8 mouse cellular contexts compared by ENCODE assay signal in the genomic region with DNA sequence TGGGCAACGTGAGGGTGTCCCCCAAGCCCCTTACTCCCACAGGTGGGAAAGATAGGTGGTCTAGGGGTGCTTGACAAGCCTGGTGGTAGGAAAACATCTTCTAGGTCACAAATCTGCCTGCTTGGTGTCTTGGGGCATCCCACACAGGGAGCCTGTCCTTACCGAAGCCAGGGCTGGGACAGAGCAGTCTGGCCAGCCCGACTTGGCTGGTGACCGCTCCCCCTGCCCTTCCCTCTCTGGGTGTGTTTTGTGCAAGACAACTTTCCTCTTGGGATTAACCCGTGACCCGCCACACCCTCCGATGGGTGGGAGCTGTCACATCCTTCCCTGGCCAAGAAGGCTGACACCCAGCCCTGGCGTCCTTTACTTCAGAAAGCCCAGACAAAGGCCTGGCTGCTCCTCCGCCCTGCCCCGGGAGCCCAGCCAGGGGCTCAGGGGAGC. TPM values are rescaled to one million over a fixed set of nuclear protein-coding genes. Genes with fewer than 3 reads are reported as not detected.
DNase-seq lines count a peak whose midpoint lies in the region; ATAC-seq and TF ChIP-seq lines count a peak whose summit lies in the region.

No protein-coding gene starts in this region.

- H3K9ac ChIP-seq in forebrain, embryonic 16.5 days (replicated peaks; ENCODE audit: low read depth, low read length): peak overlapping the region; percentile 99
- H3K9ac ChIP-seq in hindbrain, embryonic 12.5 days: peak overlapping the region; percentile 98
- peak overlapping the region; percentile 94 for H3K9ac ChIP-seq in limb, embryonic 15.5 days
- H3K9ac ChIP-seq in neural tube, embryonic 13.5 days: peak overlapping the region; percentile 98

- H3K4me1 ChIP-seq in E14TG2a.4 (replicated peaks; ENCODE audit: low read depth, low read length): peaks cover 59% of the 10 kb centered on the region
- peaks cover 32% of the 10 kb centered on the region for H3K4me1 ChIP-seq in forebrain, embryonic 16.5 days (replicated peaks; ENCODE audit: control insufficient read depth, insufficient read depth, low read length)
- peaks cover 38% of the 10 kb centered on the region for H3K4me1 ChIP-seq in hindbrain, embryonic 12.5 days
- peaks cover 31% of the 10 kb centered on the region for H3K4me1 ChIP-seq in limb, embryonic 15.5 days
- peaks cover 46% of the 10 kb centered on the region for H3K4me1 ChIP-seq in neural tube, embryonic 13.5 days (replicated peaks)

- H3K27me3 ChIP-seq in E14TG2a.4 (ENCODE audit: insufficient read depth, low read length): peaks cover 29% of the 10 kb centered on the region
- H3K27me3 ChIP-seq in forebrain, embryonic 16.5 days (replicated peaks; ENCODE audit: control insufficient read depth, insufficient read depth, low read length): no peaks in the 10 kb centered on the region
- no peaks in the 10 kb centered on the region for H3K27me3 ChIP-seq in hindbrain, embryonic 12.5 days
- H3K27me3 ChIP-seq in limb, embryonic 15.5 days: no peaks in the 10 kb centered on the region
- no peaks in the 10 kb centered on the region for H3K27me3 ChIP-seq in neural tube, embryonic 13.5 days

- peak overlapping the region; percentile 91 for H3K4me3 ChIP-seq in E14TG2a.4 (replicated peaks; ENCODE audit: low read length)
- peak overlapping the region; percentile 94 for H3K4me3 ChIP-seq in forebrain, embryonic 16.5 days (replicated peaks; ENCODE audit: low read length)
- peak overlapping the region; percentile 95 for H3K4me3 ChIP-seq in hindbrain, embryonic 12.5 days
- peak overlapping the region; percentile 96 for H3K4me3 ChIP-seq in limb, embryonic 15.5 days
- peak overlapping the region; percentile 97 for H3K4me3 ChIP-seq in neural tube, embryonic 13.5 days

- WGBS in forebrain, embryonic 16.5 days: 2% methylated on average over 10 of the region's 10 CpGs
- WGBS in hindbrain, embryonic 12.5 days: 4% methylated on average over 10 of the region's 10 CpGs
- WGBS in limb, embryonic 15.5 days: 10% methylated on average over 10 of the region's 10 CpGs
- WGBS in neural tube, embryonic 13.5 days: 4% methylated on average over 10 of the region's 10 CpGs

- DNase-seq in adrenal gland, postnatal 25 days: peak; percentile 69
- DNase-seq in c-Kit-positive CD71-positive TER-119-positive erythroid progenitor cells, embryonic 14.5 days (ENCODE audit: low spot score): no peak

- H3K4me2 ChIP-seq in forebrain, embryonic 16.5 days (ENCODE audit: low read length): peak overlapping the region; percentile 96
- peak overlapping the region; percentile 90 for H3K4me2 ChIP-seq in hindbrain, embryonic 12.5 days (replicated peaks)
- peak overlapping the region; percentile 89 for H3K4me2 ChIP-seq in limb, embryonic 15.5 days
- H3K4me2 ChIP-seq in neural tube, embryonic 13.5 days: peak overlapping the region; percentile 87

- peak overlapping the region; percentile 89 for H3K27ac ChIP-seq in forebrain, embryonic 16.5 days (ENCODE audit: low read length)
- peak overlapping the region; percentile 94 for H3K27ac ChIP-seq in hindbrain, embryonic 12.5 days
- H3K27ac ChIP-seq in limb, embryonic 15.5 days: peak overlapping the region; percentile 88
- H3K27ac ChIP-seq in neural tube, embryonic 13.5 days (replicated peaks): peak overlapping the region; percentile 93

- H3K36me3 ChIP-seq in E14TG2a.4 (ENCODE audit: insufficient read depth, low read length): no peaks in the 10 kb centered on the region
- H3K36me3 ChIP-seq in forebrain, embryonic 16.5 days (ENCODE audit: control insufficient read depth, insufficient read depth): no peaks in the 10 kb centered on the region
- no peaks in the 10 kb centered on the region for H3K36me3 ChIP-seq in hindbrain, embryonic 12.5 days
- no peaks in the 10 kb centered on the region for H3K36me3 ChIP-seq in limb, embryonic 15.5 days
- no peaks in the 10 kb centered on the region for H3K36me3 ChIP-seq in neural tube, embryonic 13.5 days

- no peaks in the 10 kb centered on the region for H3K9me3 ChIP-seq in E14TG2a.4 (ENCODE audit: low read length)
- H3K9me3 ChIP-seq in forebrain, embryonic 16.5 days (ENCODE audit: control insufficient read depth, low read length): no peaks in the 10 kb centered on the region
- no peaks in the 10 kb centered on the region for H3K9me3 ChIP-seq in hindbrain, embryonic 12.5 days (replicated peaks)
- H3K9me3 ChIP-seq in limb, embryonic 15.5 days: no peaks in the 10 kb centered on the region
- H3K9me3 ChIP-seq in neural tube, embryonic 13.5 days: no peaks in the 10 kb centered on the region

- ATAC-seq in forebrain, embryonic 16.5 days: peak; percentile 15
- peak; percentile 49 for ATAC-seq in hindbrain, embryonic 12.5 days (ENCODE audit: low FRiP score)
- ATAC-seq in limb, embryonic 15.5 days (ENCODE audit: insufficient number of reproducible peaks, low FRiP score, low TSS enrichment, low read depth): 0 out of 2 replicates have a peak, but pooled peaks have one; percentile 22
- peak; percentile 28 for ATAC-seq in neural tube, embryonic 13.5 days (ENCODE audit: low read depth)
- no peak for ATAC-seq in megakaryocyte-erythroid progenitor cell, adult 5-6 weeks (replicated peaks; ENCODE audit: low FRiP score, low TSS enrichment, poor library complexity, severe bottlenecking)

- TF ChIP-seq CTCF in E14TG2a.4 (conservative IDR thresholded peaks at IDR 0.05; ENCODE audit: low read length): no peak

RNA-seq across cellular contexts. Expression of gene Palm, which starts 1.1 kb away (rescaled TPM):
- 57.1 and 99.3 TPM in 2 replicates for total RNA-seq in adrenal gland, postnatal 25 days (2021)
- 327 and 349 TPM in 2 replicates for polyA plus RNA-seq in forebrain, embryonic 16.5 days (2015; fragmentation: Nextera tagmentation; extraction: Ambion mirVana)
- 189 and 198 TPM in 2 replicates for polyA plus RNA-seq in hindbrain, embryonic 12.5 days (2016; fragmentation: Nextera tagmentation; extraction: Ambion mirVana)
- 79.9 and 84.8 TPM in 2 replicates for polyA plus RNA-seq in limb, embryonic 15.5 days (2015; fragmentation: Nextera tagmentation; extraction: Ambion mirVana)
- polyA plus RNA-seq in neural tube, embryonic 13.5 days (2015; fragmentation: Nextera tagmentation; extraction: Ambion mirVana): 214 and 231 TPM in 2 replicates
- total RNA-seq in megakaryocyte-erythroid progenitor cell, adult 5-6 weeks (2014; fragmentation: Nextera tagmentation): 7.6 and 11.1 TPM in 2 replicates
- total RNA-seq in megakaryocyte-erythroid progenitor cell, adult 5-6 weeks (2017): 4.6 and 6.8 TPM in 2 replicates

RNA-seq across cellular contexts. Expression of gene Prss57, which starts 3.8 kb away (rescaled TPM):
- not detected in 2 replicates for total RNA-seq in adrenal gland, postnatal 25 days (2021)
- 0.36 and 0.62 TPM in 2 replicates for polyA plus RNA-seq in forebrain, embryonic 16.5 days (2015; fragmentation: Nextera tagmentation; extraction: Ambion mirVana)
- 0.23 and 0.30 TPM in 2 replicates for polyA plus RNA-seq in hindbrain, embryonic 12.5 days (2016; fragmentation: Nextera tagmentation; extraction: Ambion mirVana)
- polyA plus RNA-seq in limb, embryonic 15.5 days (2015; fragmentation: Nextera tagmentation; extraction: Ambion mirVana): 0.10 and 0.12 TPM in 2 replicates
- polyA plus RNA-seq in neural tube, embryonic 13.5 days (2015; fragmentation: Nextera tagmentation; extraction: Ambion mirVana): 0.07 and 0.69 TPM in 2 replicates
- total RNA-seq in megakaryocyte-erythroid progenitor cell, adult 5-6 weeks (2014; fragmentation: Nextera tagmentation): 2.4 and 7.6 TPM in 2 replicates
- total RNA-seq in megakaryocyte-erythroid progenitor cell, adult 5-6 weeks (2017): 1.7 and 3.5 TPM in 2 replicates

RNA-seq across cellular contexts. Expression of gene Fstl3, which starts 17.4 kb away (rescaled TPM):
- total RNA-seq in adrenal gland, postnatal 25 days (2021): 8.5 and 10.6 TPM in 2 replicates
- polyA plus RNA-seq in forebrain, embryonic 16.5 days (2015; fragmentation: Nextera tagmentation; extraction: Ambion mirVana): 1.1 and 1.4 TPM in 2 replicates
- 2.3 and 2.7 TPM in 2 replicates for polyA plus RNA-seq in hindbrain, embryonic 12.5 days (2016; fragmentation: Nextera tagmentation; extraction: Ambion mirVana)
- 21.2 and 22.2 TPM in 2 replicates for polyA plus RNA-seq in limb, embryonic 15.5 days (2015; fragmentation: Nextera tagmentation; extraction: Ambion mirVana)
- polyA plus RNA-seq in neural tube, embryonic 13.5 days (2015; fragmentation: Nextera tagmentation; extraction: Ambion mirVana): 1.9 and 2.8 TPM in 2 replicates
- total RNA-seq in megakaryocyte-erythroid progenitor cell, adult 5-6 weeks (2014; fragmentation: Nextera tagmentation): 0.49 and 0.96 TPM in 2 replicates
- total RNA-seq in megakaryocyte-erythroid progenitor cell, adult 5-6 weeks (2017): 0.66 and 0.80 TPM in 2 replicates

RNA-seq across cellular contexts. Expression of gene Misp, which starts 26.3 kb away (rescaled TPM):
- total RNA-seq in adrenal gland, postnatal 25 days (2021): 0.64 and 1.00 TPM in 2 replicates
- 0.48 and 1.2 TPM in 2 replicates for polyA plus RNA-seq in forebrain, embryonic 16.5 days (2015; fragmentation: Nextera tagmentation; extraction: Ambion mirVana)
- 1.3 and 2.1 TPM in 2 replicates for polyA plus RNA-seq in hindbrain, embryonic 12.5 days (2016; fragmentation: Nextera tagmentation; extraction: Ambion mirVana)
- polyA plus RNA-seq in limb, embryonic 15.5 days (2015; fragmentation: Nextera tagmentation; extraction: Ambion mirVana): 0.56 and 1.6 TPM in 2 replicates
- polyA plus RNA-seq in neural tube, embryonic 13.5 days (2015; fragmentation: Nextera tagmentation; extraction: Ambion mirVana): 2.1 and 2.5 TPM in 2 replicates
- not detected in 2 replicates for total RNA-seq in megakaryocyte-erythroid progenitor cell, adult 5-6 weeks (2014; fragmentation: Nextera tagmentation)
- total RNA-seq in megakaryocyte-erythroid progenitor cell, adult 5-6 weeks (2017): not detected in 2 replicates

RNA-seq across cellular contexts. Expression of gene Rnf126, which starts 27.8 kb away (rescaled TPM):
- total RNA-seq in adrenal gland, postnatal 25 days (2021): 59.5 and 63.8 TPM in 2 replicates
- 85.8 and 87.2 TPM in 2 replicates for polyA plus RNA-seq in forebrain, embryonic 16.5 days (2015; fragmentation: Nextera tagmentation; extraction: Ambion mirVana)
- polyA plus RNA-seq in hindbrain, embryonic 12.5 days (2016; fragmentation: Nextera tagmentation; extraction: Ambion mirVana): 103 and 108 TPM in 2 replicates
- polyA plus RNA-seq in limb, embryonic 15.5 days (2015; fragmentation: Nextera tagmentation; extraction: Ambion mirVana): 93.2 and 104 TPM in 2 replicates
- polyA plus RNA-seq in neural tube, embryonic 13.5 days (2015; fragmentation: Nextera tagmentation; extraction: Ambion mirVana): 96.2 and 98.5 TPM in 2 replicates
- total RNA-seq in megakaryocyte-erythroid progenitor cell, adult 5-6 weeks (2014; fragmentation: Nextera tagmentation): 76.0 and 106 TPM in 2 replicates
- 16.2 and 20.8 TPM in 2 replicates for total RNA-seq in megakaryocyte-erythroid progenitor cell, adult 5-6 weeks (2017)
